Mouse (Mus musculus) ES-E14 (cell line): ENCODE measurements around the gene AW209491. TPM values are rescaled to one million over a fixed set of nuclear protein-coding genes. Genes with fewer than 3 reads are reported as not detected.

Experiments
- DNase-seq: peaks from one replicate; pipeline ENCODE4 v3.0.0-alpha.2; 2013; ENCODE audit warnings: low read depth, low spot score
- H3K27ac ChIP-seq: 2 replicates; pipeline ENCODE4 v1.5.1; 2012; ENCODE audit warnings: low read depth, mild to moderate bottlenecking, low read length, moderate library complexity, mixed read lengths; ENCODE audit not compliant: poor library complexity, insufficient read depth, severe bottlenecking
- H3K36me3 ChIP-seq: 2 replicates; pipeline ENCODE4 v1.6.1; 2012; ENCODE audit warnings: mild to moderate bottlenecking, low read length, moderate library complexity, mixed read lengths; ENCODE audit not compliant: control insufficient read depth, poor library complexity, insufficient read depth, severe bottlenecking
- H3K4me1 ChIP-seq, 2 experiments: fragments of 150-350 bp in 1 of 2; sonication (generic) in 1 of 2; 2 replicates each; pipeline ENCODE4 v1.6.1; 2012; ENCODE audit warnings: low read length in 2 of 2, mild to moderate bottlenecking in 1 of 2, mixed read lengths in 1 of 2; ENCODE audit not compliant: control insufficient read depth in 2 of 2, insufficient read depth in 2 of 2, poor library complexity in 1 of 2
- H3K4me3 ChIP-seq, 2 experiments: fragments of 150-350 bp in 1 of 2; sonication (generic) in 1 of 2; 2 replicates each; pipeline ENCODE4 v1.5.1; 2012; ENCODE audit warnings: low read length in 2 of 2, low read depth in 1 of 2, mild to moderate bottlenecking in 1 of 2, mixed read lengths in 1 of 2; ENCODE audit not compliant: insufficient read depth in 1 of 2, poor library complexity in 1 of 2, severe bottlenecking in 1 of 2
- H3K9ac ChIP-seq: 2 replicates; pipeline ENCODE4 v1.6.1; 2012; ENCODE audit warnings: low read depth, mild to moderate bottlenecking, low read length, mixed read lengths; ENCODE audit not compliant: poor library complexity, insufficient read depth, severe bottlenecking
- H3K9me3 ChIP-seq: fragments of 150-350 bp; sonication (generic); 2 replicates; pipeline ENCODE4 v1.6.1; 2012; ENCODE audit warnings: low read depth, mild to moderate bottlenecking, low read length; ENCODE audit not compliant: control insufficient read depth, insufficient read depth
- CHD2 ChIP-seq: IDR thresholded peaks from 2 replicates; pipeline ENCODE4 v1.6.1; 2014; ENCODE audit warnings: mild to moderate bottlenecking, low read depth, low read length, inconsistent platforms
- HCFC1 ChIP-seq: IDR thresholded peaks from 2 replicates; pipeline ENCODE4 v1.6.1; 2012; ENCODE audit warnings: low read length, inconsistent platforms, borderline replicate concordance; ENCODE audit not compliant: insufficient read depth
- MAFK ChIP-seq: IDR thresholded peaks from 2 replicates; pipeline ENCODE4 v1.6.1; 2014; ENCODE audit warnings: mild to moderate bottlenecking, low read depth, low read length, inconsistent platforms; ENCODE audit not compliant: insufficient read depth
- ZC3H11A ChIP-seq: IDR thresholded peaks from 2 replicates; pipeline ENCODE4 v1.6.1; 2012; ENCODE audit warnings: low read depth, mild to moderate bottlenecking, inconsistent platforms, low read length, borderline replicate concordance
- ZNF384 ChIP-seq: IDR thresholded peaks from 2 replicates; pipeline ENCODE4 v1.6.1; 2012; ENCODE audit warnings: low read depth, low read length, inconsistent platforms
- in situ Hi-C, 2 experiments: fragments of 600-800 bp; cut with MboI; formaldehyde crosslinking; loops; one replicate each; pipeline ENCODE4 v1.15.1; 2025; ENCODE audit warnings: low sequenced_read_pairs in 2 of 2, inconsistent platforms in 1 of 2; ENCODE audit not compliant: unreplicated experiment in 2 of 2
- total RNA-seq: library from RNA; depleted of rRNA; stranded (reverse); fragments of 300-350 nt; gene quantifications from 2 replicates; pipeline ENCODE4 v1.2.3, GENCODE M21; 2012

The AW209491 gene
- total RNA-seq, 1 experiment, result 15.8 TPM

DNA sequence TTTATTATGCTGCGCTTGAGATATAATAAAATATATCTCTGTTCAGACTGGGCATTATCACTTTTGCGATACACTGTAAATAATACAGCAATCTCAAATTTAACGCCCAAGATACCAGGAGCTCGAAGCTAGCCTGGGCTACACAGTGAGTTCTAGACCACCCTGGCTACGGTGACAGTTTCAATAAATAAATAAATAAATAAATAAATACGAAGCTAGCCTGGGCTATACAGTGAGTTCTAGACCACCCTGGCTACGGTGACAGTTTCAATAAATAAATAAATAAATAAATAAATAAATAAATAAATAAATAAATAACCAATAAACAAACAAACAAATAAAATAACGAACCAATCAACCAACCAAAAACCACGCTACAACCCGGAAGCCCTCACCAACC lies 17.5 kb upstream of the AW209491 start:
- peak overlapping the region; percentile 87 to 90 for H3K4me3 ChIP-seq
- H3K36me3 ChIP-seq, result peaks cover 6% of the 10 kb centered on the region
- no peak for TF ChIP-seq MAFK
- no peak for TF ChIP-seq ZNF384
- TF ChIP-seq ZC3H11A, result no peak
- peak overlapping the region; percentile 96 for H3K9ac ChIP-seq
- in situ Hi-C loops, result no loop called here
- no peak for DNase-seq
- H3K4me1 ChIP-seq, result peaks cover 0 to 2% of the 10 kb centered on the region in 2 experiments; a peak in 2 of 4 replicates
- H3K9me3 ChIP-seq, result no peaks in the 10 kb centered on the region
- no peak overlapping the region for H3K27ac ChIP-seq

DNA sequence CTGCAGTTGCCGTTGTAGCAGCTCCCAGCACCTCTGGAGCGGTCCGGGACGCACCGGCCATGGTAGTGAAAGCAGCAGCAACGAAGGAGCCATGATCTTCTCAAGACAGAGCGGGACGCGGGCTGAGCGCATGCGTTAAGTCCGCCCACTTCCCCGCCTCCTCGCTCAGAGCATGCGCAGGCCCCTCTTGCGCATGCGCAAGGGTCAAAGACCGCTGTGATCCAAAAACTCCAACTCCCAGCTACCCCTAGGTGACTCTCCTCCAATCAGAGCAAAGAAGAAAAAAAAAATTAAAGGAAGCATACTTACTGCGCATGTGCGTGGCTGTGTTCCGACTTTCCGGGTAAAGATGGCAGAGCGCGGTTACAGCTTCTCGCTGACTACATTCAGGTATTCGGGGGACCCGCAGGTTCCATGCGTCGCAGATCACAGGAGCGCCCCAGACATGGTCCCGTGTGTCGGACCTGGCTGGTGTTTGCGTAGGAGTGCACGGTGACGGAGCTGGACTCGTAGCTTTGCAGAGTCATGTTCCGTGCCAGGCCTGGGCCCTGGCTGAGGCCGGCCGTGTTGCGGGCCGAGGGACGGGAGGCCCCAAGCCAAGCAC lies 16.9 kb upstream of the AW209491 start, which contains the start of the genes Mrpl32 and Psma2:
Mrpl32 (minus strand) TSS at position 240 of the 604 bp plus-strand sequence.
Psma2 (plus strand) TSS at position 315 of the 604 bp plus-strand sequence.
- H3K9me3 ChIP-seq, result no peaks in the 10 kb centered on the region
- TF ChIP-seq ZNF384, result peak; percentile 100
- no peak; the same call in 1 of the 2 replicates for TF ChIP-seq MAFK
- peak; percentile 99 for TF ChIP-seq HCFC1
- no peak for TF ChIP-seq ZC3H11A
- peaks cover 0 to 2% of the 10 kb centered on the region in 2 experiments; a peak in 2 of 4 replicates for H3K4me1 ChIP-seq
- H3K27ac ChIP-seq, result peak within 1 kb of the TSS; percentile 33; the same call in 1 of the 2 replicates
- H3K4me3 ChIP-seq, result peak within 1 kb of the TSS; percentile 87 to 90
- H3K36me3 ChIP-seq, result peaks cover 9% of the 10 kb centered on the region
- peak; percentile 95 for DNase-seq
- in situ Hi-C loops, result no loop called here
- peak within 1 kb of the TSS; percentile 96 for H3K9ac ChIP-seq

DNA sequence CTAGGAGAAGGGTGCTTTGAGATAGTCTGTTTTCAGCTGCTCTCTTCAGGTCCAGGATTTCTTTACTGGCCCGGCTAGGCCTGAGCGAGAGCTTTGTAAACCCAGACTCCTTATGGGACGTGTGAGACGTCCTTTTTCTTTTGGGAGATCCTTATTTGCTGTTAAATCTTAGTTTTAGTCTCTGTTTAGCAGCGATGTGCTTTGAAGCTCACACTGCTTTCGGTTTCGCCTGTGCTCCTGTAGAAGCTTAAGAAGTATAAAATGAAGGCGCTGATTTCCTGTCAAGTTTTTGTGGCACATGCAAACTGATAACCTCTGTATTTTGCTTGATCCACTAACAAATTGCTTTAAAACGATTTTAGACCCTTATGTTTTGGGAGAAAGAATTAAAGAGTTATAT lies 16.4 kb upstream of the AW209491 start:
- Histone ChIP-seq H3K9me3 (no peaks in the 10 kb centered on the region), H3K4me3 (peak overlapping the region; percentile 80 to 89), H3K36me3 (peaks cover 9% of the 10 kb centered on the region), H3K4me1 (peaks cover 0 to 2% of the 10 kb centered on the region in 2 experiments; a peak in 2 of 4 replicates), H3K27ac (0 out of 2 replicates have a peak overlapping the region, but pooled peaks have one; percentile 33), H3K9ac (peak overlapping the region; percentile 91)
- TF ChIP-seq ZC3H11A, result no peak
- TF ChIP-seq HCFC1, result no peak
- TF ChIP-seq CHD2, result no peak
- TF ChIP-seq ZNF384, result no peak
- no peak for TF ChIP-seq MAFK
- no peak for DNase-seq
- in situ Hi-C loops, result no loop called here

DNA sequence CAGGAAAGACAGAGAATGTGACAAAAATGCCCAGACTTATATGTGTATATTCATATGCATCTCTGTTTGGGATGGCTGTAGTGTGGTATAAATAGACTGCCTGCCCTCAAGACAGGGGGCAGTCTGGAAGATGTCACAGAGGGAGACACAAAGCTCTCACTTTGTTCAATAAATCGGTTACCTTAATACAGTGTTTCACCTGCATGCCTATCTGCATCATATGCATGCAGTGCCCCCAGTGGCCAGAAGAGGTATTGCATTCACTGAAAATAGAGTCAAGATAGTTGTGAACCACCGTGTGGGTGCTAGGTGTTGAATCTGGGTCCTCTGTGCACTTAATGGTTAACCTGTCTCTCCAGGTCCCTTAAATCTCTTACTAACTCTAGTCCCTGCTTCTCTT lies 11.2 kb upstream of the AW209491 start:
- TF ChIP-seq MAFK (no peak), ZNF384 (no peak), HCFC1 (no peak), CHD2 (no peak), ZC3H11A (no peak)
- H3K27ac ChIP-seq, result no peak overlapping the region
- DNase-seq, result peak; percentile 59
- in situ Hi-C loops, result no loop called here
- peaks cover 0 to 2% of the 10 kb centered on the region in 2 experiments; a peak in 1 of 4 replicates for H3K4me1 ChIP-seq
- H3K36me3 ChIP-seq, result peaks cover 20% of the 10 kb centered on the region
- H3K9ac ChIP-seq, result no peak overlapping the region
- no peaks in the 10 kb centered on the region for H3K9me3 ChIP-seq
- H3K4me3 ChIP-seq, result no peak overlapping the region

DNA sequence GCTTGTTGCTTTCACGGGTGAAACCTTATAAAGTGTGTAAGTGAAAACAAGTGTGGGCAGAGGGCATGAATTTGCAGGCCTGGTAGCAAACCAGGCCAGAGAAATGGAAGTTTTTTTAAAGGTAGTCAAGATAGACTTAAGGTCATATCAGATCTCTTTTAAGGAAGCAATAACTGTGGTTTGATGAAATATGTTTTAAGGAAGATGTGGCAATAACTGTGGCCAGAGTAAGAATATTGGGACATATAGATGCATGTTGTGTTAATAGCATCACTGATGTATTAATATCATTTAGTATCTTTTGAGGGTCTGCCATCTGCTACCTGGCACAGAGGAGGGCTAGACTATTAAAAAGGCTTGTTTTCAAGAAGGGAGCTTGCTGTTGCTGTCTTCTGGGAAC lies 10.0 kb downstream of the AW209491 start:
- H3K36me3 ChIP-seq, result peaks cover 24% of the 10 kb centered on the region
- in situ Hi-C loops, result loop anchor here in 1 of 2 experiments (10.0 kb wide), 2 partner anchors 695 to 1125 kb away; no protein-coding TSS in a partner anchor

More for the DNA sequence above, 10.0 kb downstream of the AW209491 start:
- Histone ChIP-seq H3K4me1 (0 out of 4 replicates have a peak, but pooled peaks cover 0 to 2% of the 10 kb centered on the region in 2 experiments), H3K27ac (no peak overlapping the region), H3K4me3 (no peak overlapping the region), H3K9me3 (no peaks in the 10 kb centered on the region), H3K9ac (no peak overlapping the region)
- DNase-seq, result no peak
- TF ChIP-seq ZC3H11A, result no peak
- TF ChIP-seq MAFK, result no peak
- TF ChIP-seq HCFC1, result no peak
- TF ChIP-seq ZNF384, result no peak
- no peak for TF ChIP-seq CHD2
